Mouse (Mus musculus): Measurements from ENCODE around the gene Nin. TPM values are rescaled to one million over a fixed set of nuclear protein-coding genes. Genes with fewer than 3 reads are reported as not detected.

Nin gene
- total RNA-seq, 1 experiment from 2014 or later: 42.1 TPM

GRCm38 (mm10) chr12:70011681-70012080, 101.8 kb downstream of the Nin start:
- no peak for DNase-seq

DNA sequence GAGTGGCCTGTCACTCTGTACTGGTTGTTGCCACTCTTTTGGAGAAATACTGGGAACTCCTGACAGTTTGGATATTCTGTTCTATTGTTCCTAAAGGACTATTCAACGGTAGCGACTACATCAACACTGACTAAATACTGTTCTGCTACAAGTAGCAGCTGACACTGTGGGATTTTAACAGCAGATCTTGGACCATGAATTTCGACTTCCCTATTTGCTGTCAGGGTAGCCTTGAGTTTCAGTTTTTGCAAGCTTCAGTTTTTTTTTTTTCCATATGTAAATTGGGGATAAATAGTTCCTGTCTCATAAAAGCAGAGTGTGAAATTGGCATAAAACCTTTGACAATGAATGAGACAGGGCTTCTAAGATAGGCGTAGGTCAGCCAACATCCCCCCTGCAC, 103.2 kb downstream of the Nin start:
- DNase-seq: no peak

DNA sequence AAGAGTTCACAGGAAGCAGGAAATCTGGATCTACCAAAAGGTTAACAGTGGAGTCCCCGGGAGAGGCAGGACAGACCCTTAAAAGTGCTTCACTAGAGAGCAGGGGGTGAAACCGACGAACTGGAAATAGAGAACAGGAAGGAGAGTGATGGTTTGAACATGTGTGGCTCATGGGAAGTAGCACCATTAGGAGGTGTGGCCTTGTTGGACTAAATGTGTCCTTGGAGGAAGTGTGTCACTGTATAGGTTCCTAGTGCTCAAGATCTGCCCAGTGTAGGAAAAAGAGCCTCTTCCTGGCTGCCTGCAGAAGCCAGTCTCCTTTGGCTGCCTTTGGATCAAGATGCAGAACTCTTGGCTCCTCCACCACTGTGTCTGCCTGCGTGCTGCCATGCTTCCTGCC, 108.4 kb downstream of the Nin start:
- no peak for DNase-seq

DNA sequence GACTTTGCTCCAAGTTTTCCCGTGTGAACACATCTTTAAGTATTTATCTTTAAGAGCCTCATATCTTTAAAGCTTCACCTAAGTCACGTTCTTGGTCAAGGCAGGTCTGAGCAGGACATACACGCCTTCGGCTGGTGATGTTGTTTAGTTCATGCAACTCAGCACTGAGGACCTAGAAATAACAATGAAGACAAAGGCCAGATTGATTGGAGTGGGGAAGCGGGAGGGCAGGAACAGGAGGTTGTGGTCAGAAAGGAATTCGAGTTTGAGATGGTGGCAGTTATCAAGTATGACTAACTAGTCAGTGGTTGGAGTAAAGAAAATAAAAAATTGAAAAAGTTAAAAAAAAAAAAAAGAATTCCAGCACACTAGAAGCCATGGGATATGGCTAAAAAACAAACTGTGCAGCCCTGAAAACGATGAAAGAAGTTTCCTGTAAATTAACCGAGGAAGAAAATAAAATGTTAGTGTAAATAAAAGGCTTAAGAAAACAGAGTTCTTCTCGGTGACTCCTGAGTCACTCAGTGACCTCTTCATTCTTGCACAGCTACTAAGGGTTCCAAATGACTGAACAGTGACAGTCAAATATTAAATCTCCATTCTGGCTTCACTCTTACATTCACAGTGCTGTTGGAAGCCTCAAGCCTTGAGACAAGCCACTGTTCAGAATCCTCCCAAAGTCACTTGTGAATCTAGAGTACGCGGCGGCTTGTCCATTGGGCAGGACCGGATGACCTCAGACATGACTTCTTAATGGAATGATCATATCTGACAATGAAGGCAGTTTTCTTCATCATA, 115.1 kb downstream of the Nin start:
- no peak for DNase-seq

DNA sequence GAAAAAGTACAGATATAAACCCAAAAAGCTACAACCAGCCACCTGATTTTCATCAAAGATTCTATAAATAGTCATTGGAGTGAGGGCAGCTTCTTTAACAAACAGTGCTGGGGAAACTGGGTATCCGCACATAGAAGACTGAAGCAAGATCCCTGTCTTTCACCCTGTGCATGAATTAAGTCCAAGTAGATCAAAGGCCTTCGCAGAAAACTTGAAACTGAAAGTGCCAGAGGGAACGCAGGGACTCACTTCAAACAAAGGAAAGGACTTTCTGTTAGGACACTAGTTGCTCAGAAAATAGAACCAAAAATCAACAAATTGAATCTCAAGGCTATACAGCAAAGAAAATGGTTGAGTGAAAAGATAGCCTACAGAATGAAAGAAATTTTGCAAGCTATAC, 118.1 kb downstream of the Nin start:
- no peak for DNase-seq

- DNase-seq: peak; percentile 90
These were observed 126.6 kb downstream of the Nin start, which contains the start of gene Sav1 for GRCm38 (mm10) chr12:69986786-69987497. Gene Sav1, minus strand, starts transcription at chr12:69987002.

GRCm38 (mm10) chr12:69986241-69986762, 127.2 kb downstream of the Nin start:
- peak; percentile 41 for DNase-seq

- DNase-seq: no peak
These were observed 128.0 kb downstream of the Nin start for GRCm38 (mm10) chr12:69985546-69985945.

GRCm38 (mm10) chr12:69982874-69983273, 130.6 kb downstream of the Nin start:
- DNase-seq: no peak

GRCm38 (mm10) chr12:69977376-69977998, 136.0 kb downstream of the Nin start:
- no peak for DNase-seq

DNA sequence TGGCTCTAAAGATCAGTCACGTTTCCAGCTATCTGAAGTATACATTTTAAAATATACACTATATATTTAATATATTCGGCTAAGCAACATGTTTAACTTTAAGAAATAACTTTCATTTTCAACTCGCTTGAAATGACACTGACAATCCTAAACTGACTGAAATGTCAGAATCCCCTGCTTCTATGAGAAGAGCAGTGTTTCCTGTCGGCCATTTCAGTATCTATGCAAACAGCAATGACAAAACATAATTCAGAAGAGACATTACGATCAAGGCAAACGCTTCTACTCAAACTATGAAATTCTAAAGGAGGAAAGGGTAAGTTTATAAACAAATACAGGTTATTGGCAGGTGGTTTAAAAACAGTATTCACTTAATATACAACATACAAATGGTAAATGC, 136.8 kb downstream of the Nin start:
- no peak for DNase-seq

GRCm38 (mm10) chr12:69973666-69974065, 139.9 kb downstream of the Nin start:
- no peak for DNase-seq

- no peak for DNase-seq
These were observed 145.4 kb downstream of the Nin start for GRCm38 (mm10) chr12:69968154-69968553.

- DNase-seq: peak; percentile 53
These were observed 146.4 kb downstream of the Nin start for GRCm38 (mm10) chr12:69967112-69967511.

DNA sequence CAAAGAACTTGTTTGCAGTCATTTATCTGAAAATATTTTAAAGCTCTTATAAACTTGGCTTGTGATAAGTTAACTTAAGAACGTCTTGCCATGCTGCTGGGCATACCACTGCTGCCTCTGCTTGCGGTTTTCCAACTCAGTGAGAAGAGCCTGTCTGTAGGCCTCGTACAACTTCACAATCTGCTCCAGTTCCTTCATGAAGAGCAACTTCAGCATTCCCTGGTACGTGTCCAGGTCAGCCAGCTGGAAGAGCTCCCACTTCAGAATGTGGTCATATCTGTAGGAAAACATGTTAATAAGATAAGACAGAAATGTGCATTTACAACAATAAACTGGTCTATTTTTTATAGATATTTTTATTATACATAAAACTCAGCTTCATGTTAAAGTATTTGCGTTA, 147.4 kb downstream of the Nin start:
- DNase-seq: no peak

GRCm38 (mm10) chr12:69965644-69966043, 147.9 kb downstream of the Nin start:
- DNase-seq: no peak

- no peak for DNase-seq
These were observed 150.4 kb downstream of the Nin start for GRCm38 (mm10) chr12:69963141-69963540.

- DNase-seq: peak; percentile 64
These were observed 151.0 kb downstream of the Nin start for GRCm38 (mm10) chr12:69962468-69962867.

All from adrenal gland, postnatal 25 days (tissue).